Mouse (Mus musculus): ENCODE measurements around the gene Tmx2. TPM values are rescaled to one million over a fixed set of nuclear protein-coding genes. Genes with fewer than 3 reads are reported as not detected.
A peak's percentile ranks its signal among the peaks of the same experiment; 100 is the strongest.

Gene Tmx2
- polyA plus RNA-seq, 1 experiment from 2014 or later: 132 TPM

DNA sequence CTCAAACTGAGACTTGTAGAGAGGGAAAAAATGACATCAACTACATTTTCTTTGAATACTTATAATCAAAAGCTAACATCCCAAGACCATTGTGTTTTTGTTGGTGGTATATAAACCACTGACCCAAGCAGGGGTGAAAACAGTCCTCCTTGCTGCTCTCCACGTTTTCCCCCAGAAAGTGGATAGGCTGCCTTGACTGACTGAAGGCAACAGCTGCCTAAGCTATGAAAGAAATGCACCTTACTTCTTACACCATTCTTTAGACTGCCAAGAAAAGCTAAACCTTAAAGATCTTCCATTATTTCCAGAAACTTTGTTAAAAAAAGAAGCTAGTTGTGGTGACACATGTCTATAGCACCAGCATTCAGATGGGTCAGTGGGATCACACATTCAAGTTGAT, 32.8 kb downstream of the Tmx2 start:
- WGBS: 89% methylated on average over 1 of the region's 1 CpGs
- Histone ChIP-seq H3K9me3 (replicated peaks) (no peaks in the 10 kb centered on the region), H3K27me3 (ENCODE audit: low read depth, poor library complexity, severe bottlenecking) (no peaks in the 10 kb centered on the region), H3K4me3 (no peak overlapping the region), H3K4me1 (peaks cover 12% of the 10 kb centered on the region), H3K36me3 (peaks cover 25% of the 10 kb centered on the region), H3K27ac (no peak overlapping the region)
- no peak for DNase-seq (ENCODE audit: low spot score)

DNA sequence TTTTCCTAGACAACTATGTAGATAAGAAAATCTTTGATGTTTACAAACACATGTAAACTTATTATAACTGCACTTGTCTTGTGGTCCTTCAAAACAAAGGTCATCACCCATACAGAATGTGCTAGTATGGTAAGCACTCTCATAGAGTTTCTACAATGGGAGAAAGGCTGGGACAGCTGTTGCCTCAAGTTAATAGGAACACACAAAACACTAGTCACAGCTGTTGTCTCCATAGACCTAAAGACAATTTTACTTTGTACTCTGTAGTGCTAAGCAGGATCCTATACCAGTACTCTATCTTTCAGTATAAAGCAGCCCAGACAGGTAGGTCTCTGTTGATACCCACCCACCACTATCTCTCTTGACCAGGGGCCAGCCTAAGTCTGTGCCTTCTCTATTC, 38.1 kb downstream of the Tmx2 start:
- no peaks in the 10 kb centered on the region for H3K27me3 ChIP-seq (ENCODE audit: low read depth, poor library complexity, severe bottlenecking)
- H3K4me3 ChIP-seq: no peak overlapping the region
- H3K4me1 ChIP-seq: peaks cover 28% of the 10 kb centered on the region
- peaks cover 11% of the 10 kb centered on the region for H3K36me3 ChIP-seq
- no peaks in the 10 kb centered on the region for H3K9me3 ChIP-seq (replicated peaks)
- no peak for DNase-seq (ENCODE audit: low spot score)
- H3K27ac ChIP-seq: no peak overlapping the region

GRCm38 (mm10) chr2:84638428-84639220, 40.3 kb downstream of the Tmx2 start:
- Histone ChIP-seq H3K4me1 (peaks cover 50% of the 10 kb centered on the region), H3K4me3 (no peak overlapping the region), H3K27ac (no peak overlapping the region), H3K9me3 (replicated peaks) (no peaks in the 10 kb centered on the region), H3K27me3 (ENCODE audit: low read depth, poor library complexity, severe bottlenecking) (no peaks in the 10 kb centered on the region), H3K36me3 (peaks cover 4% of the 10 kb centered on the region)
- DNase-seq (ENCODE audit: low spot score): no peak
- WGBS: 77% methylated on average over 5 of the region's 5 CpGs

- Histone ChIP-seq H3K36me3 (peaks cover 4% of the 10 kb centered on the region), H3K4me3 (no peak overlapping the region), H3K27me3 (ENCODE audit: low read depth, poor library complexity, severe bottlenecking) (no peaks in the 10 kb centered on the region), H3K9me3 (replicated peaks) (no peaks in the 10 kb centered on the region), H3K4me1 (peaks cover 58% of the 10 kb centered on the region), H3K27ac (no peak overlapping the region)
- WGBS: 32% methylated on average over 7 of the region's 7 CpGs
- DNase-seq (ENCODE audit: low spot score): no peak
Measured at GRCm38 (mm10) chr2:84637452-84638165, 41.3 kb downstream of the Tmx2 start.

- no peaks in the 10 kb centered on the region for H3K36me3 ChIP-seq
- WGBS: 25% methylated on average over 8 of the region's 8 CpGs
- peak overlapping the region; percentile 85 for H3K27ac ChIP-seq
- DNase-seq (ENCODE audit: low spot score): peak; percentile 51
- peaks cover 60% of the 10 kb centered on the region for H3K4me1 ChIP-seq
- no peaks in the 10 kb centered on the region for H3K27me3 ChIP-seq (ENCODE audit: low read depth, poor library complexity, severe bottlenecking)
- no peaks in the 10 kb centered on the region for H3K9me3 ChIP-seq (replicated peaks)
- peak overlapping the region; percentile 22 for H3K4me3 ChIP-seq
Measured at GRCm38 (mm10) chr2:84636231-84636741, 42.7 kb downstream of the Tmx2 start.

GRCm38 (mm10) chr2:84635611-84636010, 43.3 kb downstream of the Tmx2 start:
- H3K4me1 ChIP-seq: peaks cover 60% of the 10 kb centered on the region
- peak overlapping the region; percentile 85 for H3K27ac ChIP-seq
- H3K27me3 ChIP-seq (ENCODE audit: low read depth, poor library complexity, severe bottlenecking): no peaks in the 10 kb centered on the region
- no peaks in the 10 kb centered on the region for H3K9me3 ChIP-seq (replicated peaks)
- H3K4me3 ChIP-seq: peak overlapping the region; percentile 22; the same call in 1 of the 2 replicates
- H3K36me3 ChIP-seq: no peaks in the 10 kb centered on the region
- DNase-seq (ENCODE audit: low spot score): peak; percentile 61
- WGBS: 3% methylated on average over 2 of the region's 2 CpGs

GRCm38 (mm10) chr2:84634934-84635482, 43.9 kb downstream of the Tmx2 start:
- Histone ChIP-seq H3K27me3 (ENCODE audit: low read depth, poor library complexity, severe bottlenecking) (no peaks in the 10 kb centered on the region), H3K4me3 (peak overlapping the region; percentile 22; the same call in 1 of the 2 replicates), H3K4me1 (peaks cover 60% of the 10 kb centered on the region), H3K27ac (peak overlapping the region; percentile 85), H3K36me3 (no peaks in the 10 kb centered on the region; the same call in 1 of the 2 replicates), H3K9me3 (replicated peaks) (no peaks in the 10 kb centered on the region)
- DNase-seq (ENCODE audit: low spot score): no peak
- 13% methylated on average over 4 of the region's 4 CpGs for WGBS

- Histone ChIP-seq H3K27ac (no peak overlapping the region; the same call in 1 of the 2 replicates), H3K27me3 (ENCODE audit: low read depth, poor library complexity, severe bottlenecking) (no peaks in the 10 kb centered on the region), H3K4me1 (peaks cover 60% of the 10 kb centered on the region), H3K4me3 (no peak overlapping the region), H3K36me3 (peaks cover 2% of the 10 kb centered on the region), H3K9me3 (replicated peaks) (no peaks in the 10 kb centered on the region)
- WGBS: 75% methylated on average over 4 of the region's 4 CpGs
- no peak for DNase-seq (ENCODE audit: low spot score)
Measured at GRCm38 (mm10) chr2:84634006-84634405, 44.9 kb downstream of the Tmx2 start.

GRCm38 (mm10) chr2:84632999-84633398, 45.9 kb downstream of the Tmx2 start:
- H3K27me3 ChIP-seq (ENCODE audit: low read depth, poor library complexity, severe bottlenecking): no peaks in the 10 kb centered on the region
- H3K4me3 ChIP-seq: no peak overlapping the region
- peaks cover 53% of the 10 kb centered on the region for H3K4me1 ChIP-seq
- DNase-seq (ENCODE audit: low spot score): no peak
- H3K27ac ChIP-seq: peak overlapping the region; percentile 61
- no peaks in the 10 kb centered on the region for H3K9me3 ChIP-seq (replicated peaks)
- H3K36me3 ChIP-seq: peaks cover 4% of the 10 kb centered on the region
- WGBS: 1% methylated on average over 3 of the region's 3 CpGs

DNA sequence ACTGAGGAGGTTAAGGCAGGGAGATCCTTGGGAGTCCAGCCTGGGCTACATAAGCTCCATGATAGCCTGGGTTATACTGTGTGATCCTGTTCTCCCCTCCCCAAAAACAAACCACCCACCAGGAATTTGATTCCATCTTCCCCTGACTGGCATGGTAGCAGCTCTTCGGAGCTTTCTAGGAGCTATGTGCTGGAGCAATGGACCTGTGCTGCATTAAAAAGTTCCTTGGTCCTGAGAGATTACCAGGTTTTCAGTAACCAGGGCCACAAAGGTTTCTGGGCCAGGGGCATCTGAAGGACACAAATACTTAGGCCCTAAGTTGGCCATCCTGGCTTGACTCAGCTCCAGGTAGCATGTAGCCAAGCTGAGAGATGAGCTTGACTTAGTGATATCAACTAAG, 46.9 kb downstream of the Tmx2 start:
- Histone ChIP-seq H3K4me1 (peaks cover 51% of the 10 kb centered on the region), H3K4me3 (no peak overlapping the region)
- WGBS: 100% methylated on average over 1 of the region's 1 CpGs

DNA sequence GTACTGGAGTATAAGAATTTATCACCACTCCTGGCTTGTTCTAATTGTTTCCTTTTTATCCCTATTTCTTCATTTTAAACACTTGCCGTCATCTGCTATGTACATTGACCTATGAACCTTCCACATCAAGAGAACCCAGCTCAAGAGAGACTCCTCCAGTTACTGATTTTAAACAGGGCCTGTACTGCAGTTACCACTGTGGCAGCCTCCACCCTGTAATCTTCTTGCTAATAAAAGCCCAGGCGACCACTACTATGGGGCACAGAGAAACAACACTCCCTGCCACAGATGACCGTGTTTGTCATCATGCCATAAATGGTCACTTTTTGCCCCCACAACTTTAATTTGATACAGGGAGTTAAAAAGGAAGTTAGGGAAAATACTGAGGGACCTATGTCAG, 51.9 kb downstream of the Tmx2 start:
- Histone ChIP-seq H3K27me3 (ENCODE audit: low read depth, poor library complexity, severe bottlenecking) (no peaks in the 10 kb centered on the region), H3K4me1 (peaks cover 16% of the 10 kb centered on the region), H3K9me3 (replicated peaks) (no peaks in the 10 kb centered on the region), H3K36me3 (peaks cover 20% of the 10 kb centered on the region), H3K27ac (no peak overlapping the region; the same call in 1 of the 2 replicates), H3K4me3 (no peak overlapping the region)
- no peak for DNase-seq (ENCODE audit: low spot score)
- 37% methylated on average over 3 of the region's 3 CpGs for WGBS

More for the DNA sequence above, 46.9 kb downstream of the Tmx2 start:
- peaks cover 4% of the 10 kb centered on the region for H3K36me3 ChIP-seq
- no peak overlapping the region for H3K27ac ChIP-seq
- no peaks in the 10 kb centered on the region for H3K9me3 ChIP-seq (replicated peaks)
- H3K27me3 ChIP-seq (ENCODE audit: low read depth, poor library complexity, severe bottlenecking): no peaks in the 10 kb centered on the region
- no peak for DNase-seq (ENCODE audit: low spot score)

DNA sequence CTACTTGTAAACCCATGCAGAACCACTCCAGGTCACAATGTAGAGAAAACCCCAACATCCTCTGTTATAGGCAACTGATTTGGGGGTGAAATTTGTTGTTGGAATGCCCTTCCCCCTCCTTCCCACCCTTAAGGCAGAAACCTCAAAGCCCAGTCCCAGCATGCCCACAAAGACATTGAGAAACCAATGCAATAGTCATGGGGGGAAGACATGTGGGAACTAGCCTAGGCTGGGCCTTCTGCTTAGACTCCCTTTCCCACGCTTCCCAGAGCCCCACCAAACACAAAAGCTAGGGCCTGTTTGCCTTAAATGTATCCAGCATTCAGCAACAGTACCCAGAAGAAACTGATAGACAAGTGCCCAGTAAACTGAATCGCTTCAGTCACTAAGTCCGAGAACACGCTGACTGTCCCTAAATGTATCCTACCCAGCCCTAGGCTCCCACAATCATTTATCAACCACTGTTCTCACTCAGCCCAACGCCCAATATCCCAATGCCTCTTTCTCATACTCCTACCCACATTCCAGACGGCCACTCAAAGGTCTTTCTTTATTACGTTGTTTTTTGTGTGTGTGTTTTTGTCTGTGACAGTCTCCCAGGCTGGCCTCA, 52.5 kb downstream of the Tmx2 start:
- WGBS: 74% methylated on average over 7 of the region's 7 CpGs
- Histone ChIP-seq H3K27ac (no peak overlapping the region), H3K36me3 (peaks cover 23% of the 10 kb centered on the region), H3K4me1 (peaks cover 16% of the 10 kb centered on the region), H3K9me3 (replicated peaks) (no peaks in the 10 kb centered on the region), H3K4me3 (no peak overlapping the region), H3K27me3 (ENCODE audit: low read depth, poor library complexity, severe bottlenecking) (no peaks in the 10 kb centered on the region)
- no peak for DNase-seq (ENCODE audit: low spot score)
